Mouse (Mus musculus) myocyte (in vitro differentiated cells): ENCODE measurements around the gene Zfp646. TPM values are rescaled to one million over a fixed set of nuclear protein-coding genes. Genes with fewer than 3 reads are reported as not detected.

Experiments
- H3K27me3 ChIP-seq: one replicate; pipeline ENCODE4 v1.6.1; 2011; ENCODE audit not compliant: control insufficient read depth, insufficient read depth, insufficient read length
- H3K36me3 ChIP-seq: one replicate; pipeline ENCODE4 v1.6.1; 2011; ENCODE audit not compliant: control insufficient read depth, insufficient read depth
- H3K4me2 ChIP-seq: one replicate; pipeline ENCODE4 v1.6.1; 2011; ENCODE audit warnings: low read depth, control low read depth
- H3K4me3 ChIP-seq: one replicate; pipeline ENCODE4 v1.5.1; 2011; ENCODE audit warnings: mild to moderate bottlenecking, control low read depth, moderate library complexity
- H3K79me2 ChIP-seq: one replicate; pipeline ENCODE4 v1.6.1; 2011; ENCODE audit not compliant: control insufficient read depth, insufficient read depth
- H3ac ChIP-seq: one replicate; pipeline ENCODE4 v1.6.1; 2011; ENCODE audit not compliant: control insufficient read depth, insufficient read length
- CEBPB ChIP-seq: IDR thresholded peaks from 2 replicates; pipeline ENCODE4 v1.6.1; 2011; ENCODE audit warnings: mild to moderate bottlenecking, moderate library complexity; ENCODE audit not compliant: poor library complexity, insufficient read depth, severe bottlenecking
- E2F4 ChIP-seq: IDR thresholded peaks from one replicate; pipeline ENCODE4 v1.6.1; 2011; ENCODE audit warnings: mild to moderate bottlenecking, control low read depth, moderate library complexity; ENCODE audit not compliant: insufficient read depth
- MAX ChIP-seq: IDR thresholded peaks from one replicate; pipeline ENCODE4 v1.6.1; 2011; ENCODE audit warnings: low read depth, mild to moderate bottlenecking, control low read depth
- MYOD1 ChIP-seq, 3 experiments: IDR thresholded peaks; one replicate each; pipeline ENCODE4 v1.6.1; 2011; ENCODE audit warnings: control low read depth in 2 of 3, low read depth in 2 of 3, mild to moderate bottlenecking in 2 of 3, moderate library complexity in 1 of 3; ENCODE audit not compliant: insufficient read length in 2 of 3, control insufficient read depth in 1 of 3
- MYOG ChIP-seq, 3 experiments: IDR thresholded peaks; one replicate each; pipeline ENCODE4 v1.6.1; 2011; ENCODE audit warnings: control low read depth in 2 of 3, low read depth in 2 of 3, mild to moderate bottlenecking in 2 of 3; ENCODE audit not compliant: insufficient read length in 2 of 3, control insufficient read depth in 1 of 3, insufficient read depth in 1 of 3
- POLR2AphosphoS2 ChIP-seq: IDR thresholded peaks from one replicate; pipeline ENCODE4 v1.6.1; 2011; ENCODE audit warnings: low read depth, control low read depth; ENCODE audit not compliant: insufficient read length
- REST ChIP-seq: IDR thresholded peaks from one replicate; pipeline ENCODE4 v1.6.1; 2011; ENCODE audit warnings: mild to moderate bottlenecking, control low read depth, moderate library complexity; ENCODE audit not compliant: insufficient read depth, insufficient read length
- SRF ChIP-seq: IDR thresholded peaks from one replicate; pipeline ENCODE4 v1.6.1; 2011; ENCODE audit warnings: low read depth; ENCODE audit not compliant: control insufficient read depth, insufficient read length
- TCF12 ChIP-seq: IDR thresholded peaks from one replicate; pipeline ENCODE4 v1.6.1; 2011; ENCODE audit warnings: mild to moderate bottlenecking, control low read depth; ENCODE audit not compliant: poor library complexity, insufficient read depth, severe bottlenecking
- TCF3 ChIP-seq: IDR thresholded peaks from one replicate; pipeline ENCODE4 v1.6.1; 2011; ENCODE audit warnings: low read depth, control low read depth; ENCODE audit not compliant: insufficient read length
- USF1 ChIP-seq: IDR thresholded peaks from one replicate; pipeline ENCODE4 v1.6.1; 2011; ENCODE audit warnings: low read depth, mild to moderate bottlenecking, control low read depth, moderate library complexity
- polyA plus RNA-seq: library from polyadenylated mRNA; unstranded; fragments of >200 nt; fragmentation: generic; extraction: Trizol; gene quantifications from one replicate; pipeline ENCODE4 v1.2.1, GENCODE M21; 2012; ENCODE audit warnings: missing spikeins

Gene Zfp646
- polyA plus RNA-seq, 1 experiment: 16.7 TPM

DNA sequence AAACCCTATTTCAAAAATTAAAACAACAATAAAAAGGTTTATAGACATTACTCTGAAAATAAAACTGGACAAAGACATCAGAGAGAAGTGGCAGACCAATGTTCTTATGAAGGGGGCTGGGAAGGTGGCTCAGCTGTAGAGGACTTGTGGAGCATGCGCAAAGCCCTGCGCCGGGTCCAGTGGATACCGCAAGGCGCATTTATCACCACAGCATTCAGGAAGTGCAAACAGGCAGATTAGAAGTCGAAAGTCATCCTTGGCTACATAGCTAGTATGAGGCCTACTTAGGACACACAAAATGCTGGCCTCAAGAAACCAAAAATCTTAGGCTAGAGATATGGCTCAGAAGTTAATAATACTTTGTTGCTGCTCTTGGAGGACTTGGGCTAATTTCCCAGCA, 17.8 kb upstream of the Zfp646 start:
- no peak overlapping the region for H3ac ChIP-seq
- no peak overlapping the region for H3K4me3 ChIP-seq
- no peaks in the 10 kb centered on the region for H3K79me2 ChIP-seq
- TF ChIP-seq TCF3: no peak
- no peaks in the 10 kb centered on the region for H3K36me3 ChIP-seq
- H3K4me2 ChIP-seq: no peak overlapping the region
- H3K27me3 ChIP-seq: no peaks in the 10 kb centered on the region

DNA sequence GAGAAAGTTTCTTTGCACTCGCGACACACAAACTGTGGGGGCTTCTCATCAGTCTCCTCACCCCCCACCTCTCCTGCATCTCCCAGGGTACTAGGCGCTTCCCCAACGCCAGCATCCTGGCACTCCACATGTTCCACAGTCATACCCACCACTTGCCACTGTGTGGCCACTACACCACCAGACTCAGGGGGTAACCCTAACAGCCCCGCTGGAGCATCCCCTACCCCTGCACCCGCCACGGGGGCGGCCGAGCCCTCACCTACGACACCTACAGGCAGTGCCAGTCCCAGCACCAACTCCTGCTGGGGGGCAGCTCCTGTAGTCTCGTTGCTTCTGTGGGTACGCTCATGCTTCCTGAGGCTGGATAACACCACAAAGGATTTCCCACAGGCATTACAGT, 9.6 kb upstream of the Zfp646 start:
- Histone ChIP-seq H3K27me3 (no peaks in the 10 kb centered on the region), H3K36me3 (peaks cover 18% of the 10 kb centered on the region), H3K4me3 (no peak overlapping the region), H3ac (no peak overlapping the region), H3K4me2 (no peak overlapping the region), H3K79me2 (peaks cover 14% of the 10 kb centered on the region)
- TF ChIP-seq REST (no peak), MAX (no peak), TCF3 (no peak)

DNA sequence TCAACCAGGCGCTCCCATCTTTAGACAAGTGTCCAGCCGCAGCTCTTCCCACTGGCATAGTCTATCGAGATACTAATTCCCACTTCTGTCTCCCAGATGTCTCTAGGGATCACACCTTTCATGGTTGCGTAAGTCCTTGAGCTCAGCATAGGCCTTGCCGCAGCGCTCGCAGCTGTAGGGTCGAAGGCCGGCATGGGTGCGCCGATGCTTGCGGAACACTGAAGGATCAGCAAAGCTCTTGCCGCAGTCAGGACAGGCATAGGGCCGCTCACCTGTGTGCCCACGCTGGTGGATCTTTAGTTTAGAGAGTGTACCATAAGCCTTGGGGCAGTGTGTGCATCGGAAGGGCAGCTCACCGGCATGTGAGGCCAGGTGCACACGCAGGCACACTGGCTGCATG, 8.4 kb upstream of the Zfp646 start:
- Histone ChIP-seq H3ac (no peak overlapping the region), H3K27me3 (no peaks in the 10 kb centered on the region), H3K4me2 (no peak overlapping the region), H3K4me3 (no peak overlapping the region), H3K79me2 (peaks cover 24% of the 10 kb centered on the region), H3K36me3 (peaks cover 18% of the 10 kb centered on the region)
- TF ChIP-seq POLR2AphosphoS2 (no peak), CEBPB (no peak), TCF3 (no peak), E2F4 (no peak), MAX (no peak), USF1 (no peak), TCF12 (no peak), REST (no peak)

DNA sequence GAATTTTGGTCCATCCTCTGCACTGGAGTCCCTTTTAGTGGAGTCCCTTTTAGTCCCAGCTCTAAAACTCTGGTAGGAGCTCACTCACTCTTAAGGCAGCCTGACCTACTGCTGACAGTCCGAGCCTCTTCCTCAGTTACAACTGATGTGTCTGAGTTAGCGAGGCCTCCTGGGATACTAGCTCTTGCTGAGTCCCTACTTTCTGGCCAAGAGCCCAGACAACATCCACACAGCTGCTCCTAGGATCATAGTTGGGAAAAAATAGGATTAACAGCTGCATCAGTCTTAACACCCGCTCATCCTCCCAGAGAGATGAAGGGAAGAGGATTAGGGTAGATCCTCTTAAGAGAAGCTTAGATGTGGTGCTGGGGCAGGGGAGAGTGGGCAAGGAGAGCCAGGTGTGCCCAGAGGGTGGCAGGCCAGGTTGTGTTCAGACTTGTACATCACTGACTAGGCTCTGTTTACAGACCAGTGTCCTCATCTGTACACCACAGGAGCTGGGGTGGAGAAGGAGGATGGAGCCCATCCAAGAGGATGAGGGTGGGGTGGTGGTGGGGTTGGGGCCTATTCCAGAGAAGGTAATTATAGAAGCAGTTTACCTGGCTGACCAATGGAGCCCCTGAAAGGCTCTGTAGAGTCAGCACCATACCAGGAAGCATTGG, 6.7 kb upstream of the Zfp646 start:
- H3K27me3 ChIP-seq: no peaks in the 10 kb centered on the region
- H3K36me3 ChIP-seq: peaks cover 18% of the 10 kb centered on the region
- no peak overlapping the region for H3ac ChIP-seq
- peak overlapping the region; percentile 35 for H3K4me2 ChIP-seq
- TF ChIP-seq MYOD1 (IDR thresholded peaks at IDR 0.05; ENCODE audit: control insufficient read depth in 1 of 3, insufficient read length in 2 of 3, low read depth in 2 of 3): peak; percentile 66 to 84 (median 80)
- peak in 2 of 3 experiments; percentile 52 to 96 for TF ChIP-seq MYOG (IDR thresholded peaks at IDR 0.05; ENCODE audit: control insufficient read depth in 1 of 3, insufficient read depth in 1 of 3, insufficient read length in 2 of 3, low read depth in 2 of 3)
- TF ChIP-seq TCF3: no peak
- peak; percentile 74 for TF ChIP-seq TCF12
- H3K79me2 ChIP-seq: peaks cover 41% of the 10 kb centered on the region
- no peak overlapping the region for H3K4me3 ChIP-seq

DNA sequence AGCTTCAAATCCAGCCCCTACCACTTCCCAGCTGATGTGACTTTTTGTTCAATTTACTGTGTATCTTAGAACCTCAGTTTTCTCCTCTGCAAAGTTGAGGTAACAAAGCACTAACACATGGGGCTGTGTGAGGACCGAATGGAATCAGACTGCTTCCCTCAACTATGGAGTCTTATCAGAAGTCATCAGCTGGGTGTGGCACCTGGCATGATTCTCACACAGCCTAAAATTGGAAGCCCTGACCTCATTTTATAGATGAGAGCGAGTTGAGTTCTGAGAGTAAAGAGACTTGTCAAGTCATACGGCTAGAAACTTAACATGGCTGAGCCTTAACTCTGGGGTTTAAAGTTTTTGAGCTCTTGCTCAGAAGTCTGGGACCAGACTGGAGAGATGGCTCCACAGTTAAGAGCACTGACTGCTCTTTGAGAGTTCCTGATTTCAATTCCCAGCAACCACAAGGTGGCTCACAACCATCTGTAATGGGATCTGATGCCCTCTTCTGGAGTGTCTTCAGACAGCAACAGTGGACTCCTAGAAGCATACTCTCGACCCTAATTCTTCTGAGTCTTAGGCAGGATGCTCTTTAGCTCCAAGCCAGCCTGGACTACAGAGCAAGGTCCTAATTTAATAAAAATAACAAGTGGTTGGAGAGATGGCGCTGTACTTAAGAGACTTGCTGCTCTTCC, 5.7 kb upstream of the Zfp646 start:
- Histone ChIP-seq H3ac (no peak overlapping the region), H3K4me3 (no peak overlapping the region), H3K79me2 (peaks cover 51% of the 10 kb centered on the region), H3K36me3 (peaks cover 15% of the 10 kb centered on the region), H3K4me2 (peak overlapping the region; percentile 27), H3K27me3 (no peaks in the 10 kb centered on the region)
- TF ChIP-seq REST (no peak), POLR2AphosphoS2 (no peak), MAX (no peak)

DNA sequence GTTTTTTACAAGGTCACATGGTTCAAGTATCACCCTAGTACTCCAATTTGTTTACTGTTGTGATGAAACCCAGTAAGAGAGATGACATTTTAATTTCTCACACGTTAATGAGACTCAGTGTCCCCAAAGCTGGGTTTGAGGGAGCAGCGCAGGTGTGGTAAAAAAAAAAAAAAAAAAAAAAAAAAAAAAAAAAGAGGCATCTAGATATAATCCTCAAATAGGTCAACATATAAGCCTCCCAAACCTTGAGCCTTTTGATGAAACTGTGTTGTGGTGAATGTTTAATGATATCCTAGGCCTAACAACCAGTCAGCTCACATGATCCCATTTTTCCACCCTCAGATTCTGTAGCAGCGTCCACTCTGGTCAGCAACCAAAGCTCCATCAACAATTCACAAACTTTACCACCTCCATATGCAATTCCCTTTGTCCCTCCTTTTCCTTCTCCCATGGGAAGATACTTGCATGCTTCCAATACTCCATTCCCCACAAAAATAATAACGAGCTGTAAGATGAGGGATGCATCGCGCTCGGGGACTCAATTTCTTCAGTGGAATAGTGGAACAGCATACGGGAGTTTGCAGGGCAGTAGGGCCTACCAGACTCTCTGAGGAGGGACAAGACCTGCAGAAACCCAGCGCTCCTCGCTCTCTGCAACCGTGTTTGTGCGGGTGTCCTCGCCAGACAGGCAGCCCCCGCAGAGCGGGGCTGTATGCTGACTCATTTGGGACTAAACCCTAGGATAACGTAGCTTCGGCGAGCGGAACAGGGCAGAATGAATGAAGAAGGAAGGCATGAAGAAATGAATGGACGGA, 1.0 kb upstream of the Zfp646 start:
- peak overlapping the region; percentile 83 for H3ac ChIP-seq
- no peaks in the 10 kb centered on the region for H3K27me3 ChIP-seq
- peak overlapping the region; percentile 84 for H3K4me2 ChIP-seq
- H3K4me3 ChIP-seq: peak overlapping the region; percentile 98
- TF ChIP-seq USF1: no peak
- no peak for TF ChIP-seq SRF
- no peak for TF ChIP-seq MYOD1 (IDR thresholded peaks at IDR 0.05; ENCODE audit: control insufficient read depth in 1 of 3, insufficient read length in 2 of 3, low read depth in 2 of 3)
- no peak for TF ChIP-seq TCF3
- TF ChIP-seq E2F4: no peak
- no peak for TF ChIP-seq POLR2AphosphoS2
- no peak for TF ChIP-seq MYOG (IDR thresholded peaks at IDR 0.05; ENCODE audit: control insufficient read depth in 1 of 3, insufficient read depth in 1 of 3, insufficient read length in 2 of 3, low read depth in 2 of 3)
- no peak for TF ChIP-seq REST
- TF ChIP-seq TCF12: no peak
- no peak for TF ChIP-seq MAX
- peaks cover 7% of the 10 kb centered on the region for H3K36me3 ChIP-seq
- H3K79me2 ChIP-seq: peaks cover 77% of the 10 kb centered on the region
